Mouse (Mus musculus) forebrain, postnatal 0 days (tissue): ENCODE measurements at regions not wholly inside any gene's neighbourhood (a gene's known extent, or its start where the extent isn't known, plus 50 kb on each side); places are given as distances from the start of the nearest gene placed in this dataset.
A peak's percentile ranks its signal among the peaks of the same experiment; 100 is the strongest.

Experiments used
- ATAC-seq: fragments of 200-750 bp; cut with Nextera tagmentation; 2 replicates; pipeline ENCODE4 v1.8.0; 2017; ENCODE audit warnings: mild to moderate bottlenecking, moderate library complexity
- DNase-seq: peaks from one replicate; pipeline ENCODE4 v3.0.0-alpha.2; 2015
- H3K27ac ChIP-seq: fragments of 300-500 bp; sonication (generic); 2 replicates; pipeline ENCODE4 v1.5.1; 2014; ENCODE audit warnings: low read depth, mild to moderate bottlenecking, antibody characterized with exemption, low read length, moderate library complexity, mixed read lengths
- H3K27me3 ChIP-seq: fragments of 300-500 bp; sonication (generic); 2 replicates; pipeline ENCODE4 v1.6.1; 2014; ENCODE audit warnings: mild to moderate bottlenecking, low read length, mixed read lengths; ENCODE audit not compliant: insufficient read depth
- H3K36me3 ChIP-seq: fragments of 300-500 bp; sonication (generic); 2 replicates; pipeline ENCODE4 v1.6.1; 2014; ENCODE audit warnings: mild to moderate bottlenecking, moderate library complexity; ENCODE audit not compliant: insufficient read depth
- H3K4me1 ChIP-seq: fragments of 300-500 bp; sonication (generic); 2 replicates; pipeline ENCODE4 v1.6.1; 2014; ENCODE audit warnings: antibody characterized with exemption; ENCODE audit not compliant: insufficient read depth
- H3K4me2 ChIP-seq: fragments of 300-500 bp; sonication (generic); 2 replicates; pipeline ENCODE4 v1.6.1; 2014; ENCODE audit warnings: low read depth, mild to moderate bottlenecking, moderate library complexity
- H3K4me3 ChIP-seq: fragments of 300-500 bp; sonication (generic); 2 replicates; pipeline ENCODE4 v1.5.1; 2014; ENCODE audit warnings: low read depth, low read length, mixed read lengths
- H3K9ac ChIP-seq: fragments of 300-500 bp; sonication (generic); 2 replicates; pipeline ENCODE4 v1.6.1; 2014; ENCODE audit warnings: mild to moderate bottlenecking
- H3K9me3 ChIP-seq: fragments of 300-500 bp; sonication (generic); 2 replicates; pipeline ENCODE4 v1.6.1; 2016; ENCODE audit warnings: low read length
- CTCF ChIP-seq: sonication (generic); IDR thresholded peaks from 2 replicates; pipeline ENCODE4 v1.5.1; 2016; ENCODE audit warnings: antibody characterized with exemption, control low read depth, low read depth
- WGBS: fragments of 180-500 bp; shearing (Covaris S2); extraction: QIAGEN DNeasy Blood & Tissue Kit; methylation state at CpG from one replicate; pipeline ENCODE4 v1.1.7; 2014; 5-methylcytosine and 5-hydroxymethylcytosine counted together

GRCm38 (mm10) chr6:135519438-135519803 is 157.1 kb downstream of the Emp1 start:
- Histone ChIP-seq H3K9me3 (no peaks in the 10 kb centered on the region), H3K27ac (no peak overlapping the region), H3K4me3 (no peak overlapping the region), H3K36me3 (no peaks in the 10 kb centered on the region), H3K4me1 (no peaks in the 10 kb centered on the region), H3K4me2 (no peak overlapping the region), H3K27me3 (no peaks in the 10 kb centered on the region), H3K9ac (no peak overlapping the region)
- WGBS, result 23% methylated on average over 2 of the region's 2 CpGs
- no peak for TF ChIP-seq CTCF
- DNase-seq (no peak), ATAC-seq (no peak)

- TF ChIP-seq CTCF, result no peak; the same call in 1 of the 2 replicates
- Histone ChIP-seq H3K36me3 (no peaks in the 10 kb centered on the region), H3K4me1 (0 out of 2 replicates have a peak, but pooled peaks cover 3% of the 10 kb centered on the region), H3K27ac (no peak overlapping the region), H3K9me3 (no peaks in the 10 kb centered on the region), H3K4me3 (no peak overlapping the region), H3K27me3 (no peaks in the 10 kb centered on the region), H3K9ac (no peak overlapping the region), H3K4me2 (no peak overlapping the region)
- WGBS, result 70% methylated on average over 2 of the region's 2 CpGs
- ATAC-seq (no peak), DNase-seq (no peak)
Observed at GRCm38 (mm10) chr6:135520868-135521267, 158.5 kb downstream of the Emp1 start.

- Histone ChIP-seq H3K4me2 (no peak overlapping the region), H3K4me1 (peaks cover 10% of the 10 kb centered on the region; the same call in 1 of the 2 replicates), H3K27ac (no peak overlapping the region), H3K9me3 (no peaks in the 10 kb centered on the region), H3K27me3 (no peaks in the 10 kb centered on the region), H3K4me3 (no peak overlapping the region), H3K9ac (no peak overlapping the region), H3K36me3 (no peaks in the 10 kb centered on the region)
- peak; percentile 31; the same call in 1 of the 2 replicates for TF ChIP-seq CTCF
- 58% methylated on average over 5 of the region's 5 CpGs for WGBS
- ATAC-seq, result no peak
- no peak for DNase-seq
Observed at GRCm38 (mm10) chr6:135524886-135525285, 162.5 kb downstream of the Emp1 start.

GRCm38 (mm10) chr6:135525841-135526327 is 163.5 kb downstream of the Emp1 start:
- ATAC-seq (peak; percentile 77), DNase-seq (peak; percentile 87)
- TF ChIP-seq CTCF, result no peak
- H3K9me3 ChIP-seq, result no peaks in the 10 kb centered on the region
- 0 out of 2 replicates have a peak overlapping the region, but pooled peaks have one; percentile 17 for H3K4me2 ChIP-seq
- H3K4me1 ChIP-seq, result peaks cover 10% of the 10 kb centered on the region; the same call in 1 of the 2 replicates
- H3K36me3 ChIP-seq, result no peaks in the 10 kb centered on the region
- 15% methylated on average over 5 of the region's 5 CpGs for WGBS
- no peak overlapping the region for H3K27ac ChIP-seq
- no peaks in the 10 kb centered on the region for H3K27me3 ChIP-seq
- H3K4me3 ChIP-seq, result no peak overlapping the region
- no peak overlapping the region for H3K9ac ChIP-seq

GRCm38 (mm10) chr6:135526460-135527160 is 164.3 kb downstream of the Emp1 start:
- H3K36me3 ChIP-seq, result no peaks in the 10 kb centered on the region
- H3K4me2 ChIP-seq, result peak overlapping the region; percentile 21
- peaks cover 10% of the 10 kb centered on the region; the same call in 1 of the 2 replicates for H3K4me1 ChIP-seq
- ATAC-seq, result peak; percentile 85
- H3K4me3 ChIP-seq, result no peak overlapping the region
- no peaks in the 10 kb centered on the region for H3K27me3 ChIP-seq
- H3K27ac ChIP-seq, result peak overlapping the region; percentile 69
- DNase-seq, result peak; percentile 75
- WGBS, result 50% methylated on average over 24 of the region's 24 CpGs
- no peaks in the 10 kb centered on the region for H3K9me3 ChIP-seq
- TF ChIP-seq CTCF, result no peak
- no peak overlapping the region for H3K9ac ChIP-seq

GRCm38 (mm10) chr6:135527879-135528278 is 165.5 kb downstream of the Emp1 start:
- ATAC-seq (no peak), DNase-seq (no peak)
- H3K4me3 ChIP-seq, result no peak overlapping the region
- H3K4me2 ChIP-seq, result no peak overlapping the region
- H3K27me3 ChIP-seq, result no peaks in the 10 kb centered on the region
- no peak overlapping the region for H3K27ac ChIP-seq
- no peak for TF ChIP-seq CTCF
- 28% methylated on average over 4 of the region's 4 CpGs for WGBS
- no peaks in the 10 kb centered on the region for H3K36me3 ChIP-seq
- peaks cover 10% of the 10 kb centered on the region; the same call in 1 of the 2 replicates for H3K4me1 ChIP-seq
- no peak overlapping the region for H3K9ac ChIP-seq
- H3K9me3 ChIP-seq, result no peaks in the 10 kb centered on the region
